ENCODE assay signal across 9 mouse cellular contexts in the genomic region with DNA sequence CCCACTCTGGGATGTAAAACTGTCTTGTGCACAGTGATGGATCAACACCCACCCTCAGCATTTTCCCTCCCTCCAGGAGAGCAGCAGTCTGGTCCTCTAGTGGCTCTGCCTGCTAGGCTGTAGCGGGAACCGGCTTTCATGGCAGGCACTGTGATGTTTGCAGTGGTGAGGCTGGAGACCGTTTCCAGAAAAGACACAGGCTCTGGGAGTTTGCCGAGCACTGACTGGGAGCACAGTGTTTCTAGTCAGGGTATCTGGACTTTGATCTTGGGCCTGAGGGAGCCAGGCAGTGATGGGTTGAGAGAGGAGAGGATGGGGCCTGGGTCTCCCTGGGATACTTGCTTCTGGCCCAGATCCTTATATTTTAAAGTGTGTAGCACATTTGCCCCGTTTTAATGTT.
A peak's percentile ranks its signal among the peaks of the same experiment; 100 is the strongest.
DNase-seq lines count a peak whose midpoint lies in the region; ATAC-seq and TF ChIP-seq lines count a peak whose summit lies in the region.
"Had no signal": no experiment of that assay in that cellular context is flagged by ENCODE, and none has a peak within 500 bp of the region (broad histone marks: within the 10 kb centered on the region; RNA-seq: fewer than 3 reads in every experiment).

No protein-coding gene starts in this region.

- no peak overlapping the region for H3K4me2 ChIP-seq in hindbrain, postnatal 0 days (ENCODE audit: low read depth, low read length)
- no peak overlapping the region for H3K4me2 ChIP-seq in hindbrain, embryonic 13.5 days

- ATAC-seq in hindbrain, postnatal 0 days: no peak
- no peak for ATAC-seq in hindbrain, embryonic 13.5 days (ENCODE audit: low FRiP score)
- ATAC-seq: intestine, embryonic 16.5 days; lung, postnatal 0 days had no signal

- no peaks in the 10 kb centered on the region for H3K27me3 ChIP-seq in hindbrain, postnatal 0 days (ENCODE audit: insufficient read depth, low read length)
- H3K27me3 ChIP-seq in hindbrain, embryonic 13.5 days: no peaks in the 10 kb centered on the region

- H3K9ac ChIP-seq in hindbrain, postnatal 0 days (replicated peaks; ENCODE audit: low read length): no peak overlapping the region
- no peak overlapping the region for H3K9ac ChIP-seq in hindbrain, embryonic 13.5 days

- intact Hi-C loops in left cerebral cortex, postnatal 4 days (cut with DNase I): no loop called here

- peak overlapping the region; percentile 70; the same call in 1 of the 2 replicates for H3K27ac ChIP-seq in hindbrain, postnatal 0 days
- H3K27ac ChIP-seq in hindbrain, embryonic 13.5 days: no peak overlapping the region

- no peak for TF ChIP-seq CTCF in hindbrain, postnatal 0 days (IDR thresholded peaks at IDR 0.05; ENCODE audit: low read depth)
- no peak for TF ChIP-seq CTCF in lung, adult 2 months (IDR thresholded peaks at IDR 0.05; ENCODE audit: insufficient read depth, low read length)

- no peaks in the 10 kb centered on the region for H3K36me3 ChIP-seq in hindbrain, postnatal 0 days (ENCODE audit: insufficient read depth, low read length)
- no peaks in the 10 kb centered on the region for H3K36me3 ChIP-seq in hindbrain, embryonic 13.5 days

- DNase-seq in hindbrain, postnatal 0 days (ENCODE audit: low spot score): peak; percentile 6
- DNase-seq in embryo, embryonic 9.5 days (ENCODE audit: extremely low spot score): peak; percentile 22
- DNase-seq in left cerebral cortex, postnatal 4 days: peak; percentile 24
- peak; percentile 16 for DNase-seq in right cerebral cortex, postnatal 14 days
- DNase-seq in adrenal gland, adult 18-20 months (ENCODE audit: low spot score in 2 of 2): no peak
- DNase-seq in lung, adult 2 months: no peak

- H3K9me3 ChIP-seq in hindbrain, postnatal 0 days (ENCODE audit: low read length): no peaks in the 10 kb centered on the region
- no peaks in the 10 kb centered on the region for H3K9me3 ChIP-seq in hindbrain, embryonic 13.5 days

- H3K4me3 ChIP-seq in hindbrain, postnatal 0 days (ENCODE audit: low read length): no peak overlapping the region
- no peak overlapping the region for H3K4me3 ChIP-seq in hindbrain, embryonic 13.5 days
- H3K4me3 ChIP-seq in lung, adult 2 months (replicated peaks; ENCODE audit: extremely low read depth, low read depth, low read length): no peak overlapping the region

- WGBS in hindbrain, postnatal 0 days: 50% methylated on average over 5 of the region's 5 CpGs
- 67% methylated on average over 5 of the region's 5 CpGs for WGBS in hindbrain, embryonic 13.5 days
- WGBS in lung, adult 2 months: 63% methylated on average over 5 of the region's 5 CpGs

- no peak for TF ChIP-seq POLR2A in lung, adult 2 months (IDR thresholded peaks at IDR 0.05; ENCODE audit: borderline replicate concordance, extremely low read depth, low read depth, low read length)

- peaks cover 11% of the 10 kb centered on the region for H3K4me1 ChIP-seq in hindbrain, postnatal 0 days (ENCODE audit: insufficient read depth, low read length)
- H3K4me1 ChIP-seq in hindbrain, embryonic 13.5 days (replicated peaks): peaks cover 32% of the 10 kb centered on the region
- no peaks in the 10 kb centered on the region for H3K4me1 ChIP-seq in lung, adult 2 months (ENCODE audit: control insufficient read depth, insufficient read depth, low read length)

Comparison
In these comparisons a context has a peak if more than half of its experiments do, and no peak if none do; other contexts are left out.
1. DNase-seq: peak in hindbrain, postnatal 0 days (single experiment), embryo, embryonic 9.5 days (single experiment), left cerebral cortex, postnatal 4 days (single experiment) and right cerebral cortex, postnatal 14 days (single experiment); none in adrenal gland, adult 18-20 months (0 of 2) and lung, adult 2 months (single experiment).